Mouse (Mus musculus): ENCODE results near the gene Hc. TPM values are rescaled to one million over a fixed set of nuclear protein-coding genes. Genes with fewer than 3 reads are reported as not detected.

The Hc gene
- total and polyA plus RNA-seq, 3 experiments, result 0.06 TPM; not detected in 2

DNA sequence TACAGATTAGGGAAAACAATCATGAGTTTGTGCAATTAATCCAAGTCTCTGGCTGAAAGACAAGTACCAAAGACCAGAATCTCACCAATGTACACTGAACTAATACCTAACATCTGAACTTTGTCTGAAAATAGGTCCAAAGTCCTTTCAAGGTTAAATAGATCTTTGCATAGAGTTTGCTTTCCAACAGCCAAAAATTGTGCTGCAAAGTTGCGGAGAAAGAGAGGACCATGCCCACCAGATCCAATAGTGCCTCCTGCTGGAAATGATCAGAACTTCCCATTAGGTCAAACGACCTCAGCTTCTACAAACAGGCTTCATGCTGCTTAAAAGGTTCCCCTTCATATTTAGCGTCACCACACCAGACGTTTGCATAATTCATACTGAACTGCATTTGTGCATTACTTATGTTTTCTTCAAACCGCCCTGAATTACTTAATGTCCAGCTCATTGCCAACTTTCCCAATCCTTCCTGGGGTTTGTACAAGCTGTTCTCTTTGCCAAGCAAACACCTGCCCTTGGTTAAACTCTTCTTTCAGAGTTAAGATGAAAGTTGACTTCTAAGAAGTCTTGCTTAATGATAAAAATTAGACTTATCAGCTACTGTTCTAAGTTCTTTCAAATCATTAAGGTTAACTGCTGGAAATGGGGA lies 46.9 kb upstream of the Hc start:
- Histone ChIP-seq H3K79me2 (replicated peaks; ENCODE audit: control insufficient read depth, insufficient read depth, low read length) (no peaks in the 10 kb centered on the region), H3K9ac (ENCODE audit: low read depth, low read length) (no peak overlapping the region), H3K4me3 (no peak overlapping the region), H3K27me3 (ENCODE audit: control insufficient read depth, insufficient read depth, low read length) (no peaks in the 10 kb centered on the region), H3K4me1 (ENCODE audit: control insufficient read depth, insufficient read depth, low read length) (peaks cover 2% of the 10 kb centered on the region), H3K27ac (no peak overlapping the region; the same call in 1 of the 2 replicates), H3K36me3 (ENCODE audit: control insufficient read depth, insufficient read depth, low read length) (no peaks in the 10 kb centered on the region)
- intact Hi-C loops (cut with DNase I), result loop anchor here (2.0 kb wide), 1 partner anchor 63 kb away; no protein-coding TSS in a partner anchor
- TF ChIP-seq EP300 (IDR thresholded peaks at IDR 0.05; ENCODE audit: insufficient read depth, low read depth, low read length) (no peak), CTCF (IDR thresholded peaks at IDR 0.05) (peak; percentile 61)
- DNase-seq, result no peak
- WGBS, result 54% methylated on average over 5 of the region's 5 CpGs

DNA sequence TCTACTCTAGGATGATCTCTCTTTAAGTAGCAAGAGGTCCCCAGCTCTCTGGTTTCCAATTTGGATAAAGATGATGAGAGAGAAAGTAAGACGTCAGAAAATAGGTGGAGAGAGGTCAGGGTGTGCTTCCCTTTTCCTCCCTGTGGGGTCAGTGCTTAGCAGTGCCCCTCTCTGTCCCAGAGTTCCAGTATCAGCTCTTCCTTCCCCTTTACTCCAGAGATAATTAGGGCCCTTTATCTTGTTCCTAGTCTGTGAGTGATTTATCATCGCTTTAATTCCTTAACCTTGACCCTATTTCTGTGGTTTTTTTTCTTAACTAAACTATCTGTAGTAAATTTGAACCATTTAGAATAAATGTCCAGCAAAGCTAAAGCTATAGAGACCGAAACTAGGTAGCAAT lies 43.6 kb upstream of the Hc start:
- no peaks in the 10 kb centered on the region for H3K36me3 ChIP-seq (ENCODE audit: control insufficient read depth, insufficient read depth, low read length)
- no peaks in the 10 kb centered on the region for H3K79me2 ChIP-seq (replicated peaks; ENCODE audit: control insufficient read depth, insufficient read depth, low read length)
- intact Hi-C loops (cut with DNase I), result no loop called here
- H3K9ac ChIP-seq (ENCODE audit: low read depth, low read length), result no peak overlapping the region
- 52% methylated on average over 3 of the region's 3 CpGs for WGBS
- TF ChIP-seq CTCF (IDR thresholded peaks at IDR 0.05), result no peak
- TF ChIP-seq EP300 (IDR thresholded peaks at IDR 0.05; ENCODE audit: insufficient read depth, low read depth, low read length), result no peak
- no peak for TF ChIP-seq POLR2A (IDR thresholded peaks at IDR 0.05; ENCODE audit: insufficient read depth, low read depth, low read length)
- DNase-seq, result no peak
- peaks cover 2% of the 10 kb centered on the region for H3K4me1 ChIP-seq (ENCODE audit: control insufficient read depth, insufficient read depth, low read length)
- H3K27me3 ChIP-seq (ENCODE audit: control insufficient read depth, insufficient read depth, low read length), result no peaks in the 10 kb centered on the region
- no peak overlapping the region for H3K4me3 ChIP-seq
- H3K27ac ChIP-seq, result no peak overlapping the region

DNA sequence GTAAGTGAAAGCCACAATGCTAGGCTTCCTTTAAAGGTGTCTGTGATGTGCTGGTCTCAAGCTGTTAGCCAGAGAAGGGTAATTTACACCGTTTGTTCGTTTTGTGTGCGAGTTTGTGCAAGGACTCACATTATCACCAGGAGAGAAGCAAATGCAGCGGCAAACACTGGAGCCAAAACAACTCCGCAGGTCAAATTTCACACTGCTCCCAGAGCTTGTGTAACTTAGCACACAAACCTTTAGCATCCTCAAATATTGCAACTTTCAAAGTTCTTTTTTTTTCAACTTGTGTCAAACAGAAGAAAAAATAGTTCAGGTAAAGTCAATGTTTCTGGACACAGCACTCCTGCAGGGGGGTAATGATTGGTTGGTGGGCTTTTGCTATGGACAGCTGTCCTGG lies 42.3 kb upstream of the Hc start:
- WGBS, result 77% methylated on average over 5 of the region's 5 CpGs
- intact Hi-C loops (cut with DNase I), result no loop called here
- TF ChIP-seq POLR2A (IDR thresholded peaks at IDR 0.05; ENCODE audit: insufficient read depth, low read depth, low read length), result no peak
- TF ChIP-seq CTCF (IDR thresholded peaks at IDR 0.05), result no peak
- no peak for TF ChIP-seq EP300 (IDR thresholded peaks at IDR 0.05; ENCODE audit: insufficient read depth, low read depth, low read length)

GRCm38 (mm10) chr2:35102777-35103176 lies 41.5 kb upstream of the Hc start:
- H3K36me3 ChIP-seq (ENCODE audit: control insufficient read depth, insufficient read depth, low read length), result no peaks in the 10 kb centered on the region
- no peaks in the 10 kb centered on the region for H3K79me2 ChIP-seq (replicated peaks; ENCODE audit: control insufficient read depth, insufficient read depth, low read length)
- H3K4me3 ChIP-seq, result no peak overlapping the region
- no peak overlapping the region for H3K9ac ChIP-seq (ENCODE audit: low read depth, low read length)
- no peak for DNase-seq
- H3K4me1 ChIP-seq (ENCODE audit: control insufficient read depth, insufficient read depth, low read length), result no peaks in the 10 kb centered on the region
- intact Hi-C loops (cut with DNase I), result no loop called here
- no peak for TF ChIP-seq CTCF (IDR thresholded peaks at IDR 0.05)
- TF ChIP-seq POLR2A (IDR thresholded peaks at IDR 0.05; ENCODE audit: insufficient read depth, low read depth, low read length), result no peak
- no peak for TF ChIP-seq EP300 (IDR thresholded peaks at IDR 0.05; ENCODE audit: insufficient read depth, low read depth, low read length)
- no peaks in the 10 kb centered on the region for H3K27me3 ChIP-seq (ENCODE audit: control insufficient read depth, insufficient read depth, low read length)
- H3K27ac ChIP-seq, result no peak overlapping the region

More for the DNA sequence above, 42.3 kb upstream of the Hc start:
- no peaks in the 10 kb centered on the region for H3K36me3 ChIP-seq (ENCODE audit: control insufficient read depth, insufficient read depth, low read length)
- H3K27ac ChIP-seq, result no peak overlapping the region
- H3K4me3 ChIP-seq, result no peak overlapping the region
- no peaks in the 10 kb centered on the region for H3K27me3 ChIP-seq (ENCODE audit: control insufficient read depth, insufficient read depth, low read length)
- H3K9ac ChIP-seq (ENCODE audit: low read depth, low read length), result no peak overlapping the region
- H3K79me2 ChIP-seq (replicated peaks; ENCODE audit: control insufficient read depth, insufficient read depth, low read length), result no peaks in the 10 kb centered on the region
- H3K4me1 ChIP-seq (ENCODE audit: control insufficient read depth, insufficient read depth, low read length), result no peaks in the 10 kb centered on the region
- DNase-seq, result no peak

- no peak for DNase-seq
- WGBS, result 96% methylated on average over 3 of the region's 3 CpGs
- H3K36me3 ChIP-seq (ENCODE audit: control insufficient read depth, insufficient read depth, low read length), result no peaks in the 10 kb centered on the region
- H3K27me3 ChIP-seq (ENCODE audit: control insufficient read depth, insufficient read depth, low read length), result no peaks in the 10 kb centered on the region
- no peak within 1 kb of the TSS for H3K9ac ChIP-seq (ENCODE audit: low read depth, low read length)
- no peaks in the 10 kb centered on the region for H3K4me1 ChIP-seq (ENCODE audit: control insufficient read depth, insufficient read depth, low read length)
- no peak within 1 kb of the TSS for H3K27ac ChIP-seq
- no peak within 1 kb of the TSS for H3K4me3 ChIP-seq
- intact Hi-C loops (cut with DNase I), result no loop called here
- no peaks in the 10 kb centered on the region for H3K79me2 ChIP-seq (replicated peaks; ENCODE audit: control insufficient read depth, insufficient read depth, low read length)
- no peak for TF ChIP-seq POLR2A (IDR thresholded peaks at IDR 0.05; ENCODE audit: insufficient read depth, low read depth, low read length)
- TF ChIP-seq CTCF (IDR thresholded peaks at IDR 0.05), result no peak
- TF ChIP-seq EP300 (IDR thresholded peaks at IDR 0.05; ENCODE audit: insufficient read depth, low read depth, low read length), result no peak
These were observed 40.2 kb upstream of the Hc start, which contains the start of gene AI182371 for GRCm38 (mm10) chr2:35101443-35101842. TSS of gene AI182371 (minus strand) at chr2:35101543.

GRCm38 (mm10) chr2:35100529-35100928 lies 39.3 kb upstream of the Hc start:
- DNase-seq, result no peak
- Histone ChIP-seq H3K4me1 (ENCODE audit: control insufficient read depth, insufficient read depth, low read length) (no peaks in the 10 kb centered on the region), H3K79me2 (replicated peaks; ENCODE audit: control insufficient read depth, insufficient read depth, low read length) (no peaks in the 10 kb centered on the region), H3K9ac (ENCODE audit: low read depth, low read length) (no peak overlapping the region), H3K36me3 (ENCODE audit: control insufficient read depth, insufficient read depth, low read length) (no peaks in the 10 kb centered on the region), H3K27ac (no peak overlapping the region), H3K4me3 (no peak overlapping the region), H3K27me3 (ENCODE audit: control insufficient read depth, insufficient read depth, low read length) (no peaks in the 10 kb centered on the region)
- TF ChIP-seq CTCF (IDR thresholded peaks at IDR 0.05) (no peak), POLR2A (IDR thresholded peaks at IDR 0.05; ENCODE audit: insufficient read depth, low read depth, low read length) (no peak), EP300 (IDR thresholded peaks at IDR 0.05; ENCODE audit: insufficient read depth, low read depth, low read length) (no peak)
- intact Hi-C loops (cut with DNase I), result no loop called here
- 84% methylated on average over 6 of the region's 6 CpGs for WGBS
